Mouse (Mus musculus) intestine, embryonic 15.5 days (tissue): Measurements from ENCODE around the gene Tbccd1. TPM values are rescaled to one million over a fixed set of nuclear protein-coding genes. Genes with fewer than 3 reads are reported as not detected.

Source experiments
- ATAC-seq: fragments of 200-750 bp; cut with Nextera tagmentation; 2 replicates; pipeline ENCODE4 v1.8.0; 2017; ENCODE audit warnings: moderate TSS enrichment, moderate library complexity
- H3K27ac ChIP-seq: fragments of 300-500 bp; sonication (generic); 2 replicates; pipeline ENCODE4 v1.5.1; 2015; ENCODE audit warnings: mild to moderate bottlenecking, inconsistent platforms
- H3K27me3 ChIP-seq: fragments of 300-500 bp; sonication (generic); replicated peaks from 2 replicates; pipeline ENCODE4 v1.6.1; 2015; ENCODE audit warnings: inconsistent platforms
- H3K36me3 ChIP-seq: fragments of 300-500 bp; sonication (generic); 2 replicates; pipeline ENCODE4 v1.6.1; 2015; ENCODE audit warnings: inconsistent platforms
- H3K4me1 ChIP-seq: fragments of 300-500 bp; sonication (generic); replicated peaks from 2 replicates; pipeline ENCODE4 v1.6.1; 2015; ENCODE audit warnings: inconsistent platforms
- H3K4me2 ChIP-seq: fragments of 300-500 bp; sonication (generic); replicated peaks from 2 replicates; pipeline ENCODE4 v1.6.1; 2015; ENCODE audit warnings: mild to moderate bottlenecking, inconsistent platforms
- H3K4me3 ChIP-seq: fragments of 300-500 bp; sonication (generic); replicated peaks from 2 replicates; pipeline ENCODE4 v1.5.1; 2015; ENCODE audit warnings: inconsistent platforms
- H3K9ac ChIP-seq: fragments of 300-500 bp; sonication (generic); 2 replicates; pipeline ENCODE4 v1.6.1; 2015; ENCODE audit warnings: inconsistent platforms
- H3K9me3 ChIP-seq: fragments of 300-500 bp; sonication (generic); 2 replicates; pipeline ENCODE4 v1.6.1; 2016; ENCODE audit warnings: inconsistent platforms
- WGBS: fragments of 180-500 bp; shearing (Covaris S2); methylation state at CpG from one replicate; pipeline ENCODE4 v1.1.7; 2015; 5-methylcytosine and 5-hydroxymethylcytosine counted together
- polyA plus RNA-seq: library from polyadenylated mRNA; unstranded; fragments of >200 nt; fragmentation: Nextera tagmentation; extraction: Ambion mirVana; gene quantifications from 2 replicates; pipeline ENCODE4 v1.2.1, GENCODE M21; 2015

Gene Tbccd1
- 26.2 and 30.7 TPM in 2 replicates for polyA plus RNA-seq

DNA sequence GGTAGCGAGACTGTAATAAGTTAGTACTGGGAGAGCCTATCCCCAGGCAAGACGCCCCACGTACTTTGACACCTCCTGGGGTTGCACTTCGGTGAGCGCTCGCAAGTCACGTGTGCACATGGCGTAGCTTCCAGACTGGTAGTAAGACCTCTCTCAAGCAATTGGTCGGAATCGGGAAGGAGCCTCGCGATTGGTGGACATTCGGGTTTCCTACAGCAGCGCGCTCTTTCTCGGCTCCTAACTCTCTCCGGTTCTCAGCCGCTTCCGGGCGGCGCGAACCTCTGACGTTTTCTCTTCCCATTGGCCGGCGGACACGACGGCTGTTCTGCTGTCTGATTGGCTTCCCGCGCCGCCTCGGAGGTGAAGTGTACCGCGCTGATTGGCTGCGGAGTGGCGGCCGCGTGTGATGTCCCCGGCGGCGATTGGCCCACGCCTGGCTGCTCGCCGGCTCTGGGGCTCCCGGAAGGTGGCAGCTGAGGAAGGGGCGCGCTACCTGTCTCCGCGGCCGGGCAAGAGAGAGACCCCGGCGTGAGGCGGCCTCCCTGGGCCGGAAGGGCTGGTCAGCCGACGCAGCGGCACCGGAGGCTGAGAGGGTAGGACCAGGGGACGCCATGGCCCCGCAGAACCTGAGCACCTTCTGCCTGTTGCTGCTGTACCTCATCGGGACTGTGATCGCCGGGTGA lies at the start of gene Tbccd1, which contains the start of gene Dnajb11:
Tbccd1 (minus strand) TSS at position 239 of the 683 bp plus-strand sequence.
Dnajb11 (plus strand) TSS at position 415 of the 683 bp plus-strand sequence.
- no peaks in the 10 kb centered on the region for H3K9me3 ChIP-seq
- H3K27me3 ChIP-seq, result no peaks in the 10 kb centered on the region
- peak; percentile 99 for ATAC-seq
- peak within 1 kb of the TSS; percentile 80 for H3K4me2 ChIP-seq
- H3K4me1 ChIP-seq, result peaks cover 10% of the 10 kb centered on the region
- peak within 1 kb of the TSS; percentile 89 for H3K9ac ChIP-seq
- peak within 1 kb of the TSS; percentile 99 for H3K4me3 ChIP-seq
- H3K36me3 ChIP-seq, result 0 out of 2 replicates have a peak, but pooled peaks cover 2% of the 10 kb centered on the region
- under 1% methylated on average over 62 of the region's 62 CpGs for WGBS
- peak within 1 kb of the TSS; percentile 89 for H3K27ac ChIP-seq

DNA sequence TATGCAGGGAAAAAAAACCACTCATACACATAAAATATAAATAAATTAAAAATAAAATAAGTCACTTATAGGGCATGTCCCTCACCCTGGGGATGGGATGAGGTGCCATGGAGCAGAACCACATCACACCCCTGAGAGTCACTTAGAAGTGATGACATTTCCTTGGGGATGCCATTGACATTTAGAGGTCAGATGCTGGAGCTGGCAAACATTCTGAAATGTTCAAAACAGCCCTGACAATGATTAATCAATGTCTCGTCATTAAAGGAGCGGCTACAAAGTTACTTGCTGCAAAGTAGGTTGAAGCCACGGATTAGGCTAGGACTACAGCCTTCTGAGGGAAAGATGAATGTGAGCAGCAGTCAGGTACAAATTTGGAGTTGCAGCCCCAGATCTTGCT lies 43.9 kb upstream of the Tbccd1 start:
- no peak overlapping the region for H3K27ac ChIP-seq
- H3K4me2 ChIP-seq, result no peak overlapping the region
- no peak overlapping the region for H3K9ac ChIP-seq
- no peaks in the 10 kb centered on the region for H3K9me3 ChIP-seq
- H3K4me1 ChIP-seq, result no peaks in the 10 kb centered on the region
- H3K27me3 ChIP-seq, result no peaks in the 10 kb centered on the region
- 69% methylated on average over 3 of the region's 3 CpGs for WGBS
- H3K36me3 ChIP-seq, result no peaks in the 10 kb centered on the region
- no peak for ATAC-seq
- no peak overlapping the region for H3K4me3 ChIP-seq

DNA sequence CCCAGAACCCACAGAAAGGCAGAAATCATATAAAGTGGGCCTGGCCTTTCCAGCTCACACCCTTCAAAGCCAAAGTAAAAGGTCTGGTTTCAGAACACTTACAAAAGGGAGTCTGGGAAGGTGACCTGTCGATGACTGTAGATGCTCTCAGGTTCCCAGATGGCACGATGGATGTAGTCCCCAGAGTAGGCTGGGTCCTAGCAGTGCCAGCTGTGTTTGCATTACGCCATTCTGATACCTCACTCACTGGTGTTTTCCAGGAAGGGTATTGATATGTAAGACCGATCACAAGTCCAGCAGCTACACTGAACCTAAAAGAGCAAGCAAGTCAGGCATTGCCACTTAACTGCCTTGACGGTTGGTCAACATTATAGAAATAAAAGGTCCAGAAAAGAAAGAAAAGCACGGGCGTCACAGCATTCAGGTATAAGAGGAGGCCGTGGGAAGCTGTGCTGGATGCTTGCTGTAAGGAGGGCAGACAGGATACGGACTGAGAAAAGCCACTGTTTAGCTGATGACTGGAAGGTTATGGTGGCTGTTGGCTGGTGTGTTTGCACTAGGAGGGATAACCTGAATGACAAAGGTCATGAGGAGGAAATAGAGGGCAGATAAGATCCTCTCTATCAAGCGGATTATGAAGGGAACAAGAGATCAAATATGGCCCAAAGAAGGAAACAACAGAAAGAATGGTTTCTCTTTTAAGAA lies 42.5 kb upstream of the Tbccd1 start:
- H3K27ac ChIP-seq, result no peak overlapping the region
- H3K36me3 ChIP-seq, result no peaks in the 10 kb centered on the region
- H3K4me3 ChIP-seq, result no peak overlapping the region
- H3K4me1 ChIP-seq, result no peaks in the 10 kb centered on the region
- H3K9me3 ChIP-seq, result no peaks in the 10 kb centered on the region
- H3K4me2 ChIP-seq, result no peak overlapping the region
- WGBS, result 71% methylated on average over 10 of the region's 10 CpGs
- no peak overlapping the region for H3K9ac ChIP-seq
- ATAC-seq, result no peak
- no peaks in the 10 kb centered on the region for H3K27me3 ChIP-seq

DNA sequence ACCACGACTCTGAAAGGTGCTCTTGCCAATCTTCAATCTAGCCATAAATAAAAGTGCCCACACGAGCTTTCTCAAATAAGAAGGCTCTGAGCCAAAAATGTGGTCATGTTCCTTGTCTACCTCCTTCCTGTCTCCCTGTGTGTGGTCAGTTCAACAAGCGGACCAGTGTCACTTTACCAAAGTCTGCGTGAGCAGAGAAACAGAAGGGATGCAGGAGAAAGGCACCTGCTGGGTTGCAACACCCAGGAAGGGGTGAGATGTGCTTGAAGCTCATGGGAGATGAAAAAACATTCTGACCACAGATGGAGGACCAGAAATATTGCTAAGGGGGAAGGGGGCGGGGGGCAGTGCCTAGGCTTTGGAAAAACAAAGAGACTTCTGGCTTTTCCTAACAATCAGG lies 41.9 kb upstream of the Tbccd1 start:
- no peaks in the 10 kb centered on the region for H3K36me3 ChIP-seq
- no peak overlapping the region for H3K9ac ChIP-seq
- 62% methylated on average over 5 of the region's 5 CpGs for WGBS
- no peak overlapping the region for H3K27ac ChIP-seq
- H3K9me3 ChIP-seq, result no peaks in the 10 kb centered on the region
- no peaks in the 10 kb centered on the region for H3K4me1 ChIP-seq
- H3K27me3 ChIP-seq, result no peaks in the 10 kb centered on the region
- H3K4me3 ChIP-seq, result no peak overlapping the region
- H3K4me2 ChIP-seq, result no peak overlapping the region
- ATAC-seq, result no peak

DNA sequence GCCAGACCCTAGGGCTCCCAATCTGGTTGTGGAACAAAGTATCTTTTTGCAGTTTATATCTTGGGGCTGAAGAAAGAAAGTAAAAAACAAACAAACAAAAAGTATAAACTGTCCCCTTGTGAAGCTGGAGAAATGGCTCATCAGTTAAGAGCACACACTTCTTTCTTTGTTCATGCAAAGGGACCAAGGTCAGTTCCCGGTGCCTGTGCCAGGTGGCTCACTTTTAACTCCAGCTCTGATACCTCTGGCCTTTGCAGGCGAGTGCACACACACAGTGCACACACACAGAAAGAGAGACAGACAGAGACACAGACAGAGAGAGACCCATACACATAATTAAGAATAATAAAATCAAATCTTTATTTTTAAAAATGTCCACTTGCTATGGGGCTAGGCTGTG lies 39.1 kb upstream of the Tbccd1 start:
- Histone ChIP-seq H3K4me2 (no peak overlapping the region), H3K27me3 (no peaks in the 10 kb centered on the region), H3K36me3 (no peaks in the 10 kb centered on the region), H3K27ac (no peak overlapping the region), H3K9ac (no peak overlapping the region), H3K4me1 (no peaks in the 10 kb centered on the region), H3K4me3 (no peak overlapping the region), H3K9me3 (no peaks in the 10 kb centered on the region)
- ATAC-seq, result no peak
- WGBS, result 59% methylated on average over 2 of the region's 2 CpGs

DNA sequence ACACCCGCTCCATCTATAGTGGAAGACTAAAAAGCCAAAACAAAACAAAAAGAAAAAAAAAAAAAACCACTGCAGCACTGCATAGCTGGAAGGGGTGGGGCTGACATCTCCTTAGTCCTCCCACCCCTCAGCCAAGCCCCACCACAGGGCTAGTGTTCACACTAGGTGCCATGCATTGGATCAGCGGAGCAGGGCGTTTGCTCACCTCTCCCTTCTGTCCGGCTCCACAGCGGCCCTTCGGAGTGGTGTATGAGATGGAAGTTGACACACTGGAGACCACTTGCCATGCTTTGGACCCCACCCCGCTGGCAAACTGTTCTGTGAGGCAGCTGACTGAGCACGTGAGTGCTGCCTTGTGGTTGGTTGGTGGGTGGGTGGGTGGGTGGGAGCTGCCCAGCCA lies 36.6 kb upstream of the Tbccd1 start:
- no peak overlapping the region for H3K4me2 ChIP-seq
- no peaks in the 10 kb centered on the region for H3K36me3 ChIP-seq
- WGBS, result 73% methylated on average over 8 of the region's 8 CpGs
- H3K9ac ChIP-seq, result no peak overlapping the region
- H3K9me3 ChIP-seq, result no peaks in the 10 kb centered on the region
- ATAC-seq, result no peak
- no peaks in the 10 kb centered on the region for H3K27me3 ChIP-seq
- no peaks in the 10 kb centered on the region for H3K4me1 ChIP-seq
- no peak overlapping the region for H3K27ac ChIP-seq
- no peak overlapping the region for H3K4me3 ChIP-seq

DNA sequence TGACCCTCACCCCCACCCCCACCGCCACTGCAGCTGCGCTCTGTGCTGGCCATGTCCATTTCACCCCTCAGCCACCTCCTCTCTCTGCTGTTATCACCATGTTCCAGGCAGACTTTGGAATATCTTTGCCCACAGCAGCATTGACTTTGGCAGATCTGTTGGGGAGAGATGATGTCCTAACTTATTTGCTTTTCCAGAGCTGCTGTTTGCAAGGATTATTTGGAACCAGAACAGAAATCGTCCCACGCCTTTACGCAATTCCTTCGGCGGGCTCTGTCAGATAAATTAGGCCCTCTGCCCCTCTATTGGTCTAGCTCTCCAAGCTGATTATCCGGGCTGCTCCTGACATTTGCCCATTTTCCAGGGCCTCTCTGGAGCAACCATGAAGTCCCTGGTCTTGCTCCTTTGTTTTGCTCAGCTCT lies 34.3 kb upstream of the Tbccd1 start:
- ATAC-seq, result no peak
- Histone ChIP-seq H3K4me1 (no peaks in the 10 kb centered on the region), H3K27ac (no peak overlapping the region), H3K27me3 (no peaks in the 10 kb centered on the region), H3K4me2 (no peak overlapping the region), H3K9me3 (no peaks in the 10 kb centered on the region), H3K36me3 (no peaks in the 10 kb centered on the region), H3K4me3 (no peak overlapping the region), H3K9ac (no peak overlapping the region)
- 87% methylated on average over 8 of the region's 8 CpGs for WGBS

DNA sequence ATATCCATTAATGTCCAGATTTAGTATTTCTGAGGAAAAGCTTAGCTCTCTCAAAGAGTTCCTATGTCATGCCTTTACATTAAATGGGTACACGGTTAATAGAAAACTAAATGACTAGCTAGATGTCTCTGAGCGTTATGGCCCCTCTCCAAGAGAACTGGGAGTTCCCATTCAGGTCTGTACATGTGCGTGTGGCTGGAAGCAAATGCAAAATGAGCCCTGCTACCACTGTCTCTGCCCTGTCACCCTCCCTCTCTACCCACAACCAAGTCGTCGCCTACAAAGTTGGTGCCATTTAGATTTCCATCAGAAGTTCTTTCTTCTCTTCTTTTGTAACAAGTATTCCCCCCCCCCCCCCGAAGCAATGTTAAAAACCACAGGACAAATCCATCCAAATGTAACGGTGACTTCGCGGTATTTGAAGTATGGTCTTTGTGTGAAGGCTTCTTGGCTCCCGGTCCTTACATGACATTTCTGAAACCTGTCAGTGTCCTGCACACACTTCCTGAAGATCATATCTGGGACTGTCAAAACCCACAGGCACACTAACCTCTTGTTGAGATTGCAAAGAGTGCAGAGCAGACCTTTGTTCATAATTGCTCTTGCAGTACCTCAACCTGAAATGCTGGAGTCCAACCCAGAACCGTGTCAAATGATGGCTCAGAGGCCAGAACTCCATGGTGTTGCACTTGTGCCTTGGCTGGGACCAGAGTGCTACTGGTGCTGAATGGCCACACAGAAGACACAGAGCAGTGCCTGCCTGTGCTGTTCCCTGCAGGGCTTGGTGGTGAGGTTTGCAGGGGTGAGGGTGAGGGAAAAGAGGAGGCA lies 33.4 kb upstream of the Tbccd1 start, which contains the start of gene Ahsg:
Ahsg (plus strand) TSS at position 595 of the 828 bp plus-strand sequence.
- no peak within 1 kb of the TSS for H3K9ac ChIP-seq
- no peak for ATAC-seq
- no peaks in the 10 kb centered on the region for H3K9me3 ChIP-seq
- no peaks in the 10 kb centered on the region for H3K27me3 ChIP-seq
- no peaks in the 10 kb centered on the region for H3K4me1 ChIP-seq
- no peak within 1 kb of the TSS for H3K4me3 ChIP-seq
- WGBS, result 80% methylated on average over 11 of the region's 11 CpGs
- no peaks in the 10 kb centered on the region for H3K36me3 ChIP-seq
- H3K27ac ChIP-seq, result no peak within 1 kb of the TSS
- H3K4me2 ChIP-seq, result no peak within 1 kb of the TSS

DNA sequence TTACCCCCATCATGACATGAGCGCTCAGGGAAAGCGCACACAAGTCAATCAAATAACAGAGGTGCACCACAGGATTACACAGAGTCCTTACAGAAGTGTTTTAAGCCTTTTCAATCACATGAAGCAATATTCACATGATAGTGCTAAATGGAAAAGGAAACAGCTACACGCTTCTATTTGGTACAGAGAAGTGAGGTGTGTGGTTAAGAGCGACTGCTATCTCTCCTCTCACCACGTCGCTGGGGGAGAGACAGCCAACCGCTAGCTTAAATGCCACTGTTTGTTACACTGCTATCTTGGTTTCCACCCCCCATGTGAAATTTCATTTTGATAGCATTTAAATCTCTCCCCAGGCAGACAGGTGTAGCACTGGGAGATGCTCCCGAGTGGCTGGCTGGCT lies 32.2 kb upstream of the Tbccd1 start:
- no peak overlapping the region for H3K9ac ChIP-seq
- H3K36me3 ChIP-seq, result no peaks in the 10 kb centered on the region
- no peak overlapping the region for H3K27ac ChIP-seq
- H3K4me1 ChIP-seq, result no peaks in the 10 kb centered on the region
- H3K4me2 ChIP-seq, result no peak overlapping the region
- H3K27me3 ChIP-seq, result no peaks in the 10 kb centered on the region
- WGBS, result 85% methylated on average over 8 of the region's 8 CpGs
- ATAC-seq, result no peak
- no peaks in the 10 kb centered on the region for H3K9me3 ChIP-seq
- no peak overlapping the region for H3K4me3 ChIP-seq

DNA sequence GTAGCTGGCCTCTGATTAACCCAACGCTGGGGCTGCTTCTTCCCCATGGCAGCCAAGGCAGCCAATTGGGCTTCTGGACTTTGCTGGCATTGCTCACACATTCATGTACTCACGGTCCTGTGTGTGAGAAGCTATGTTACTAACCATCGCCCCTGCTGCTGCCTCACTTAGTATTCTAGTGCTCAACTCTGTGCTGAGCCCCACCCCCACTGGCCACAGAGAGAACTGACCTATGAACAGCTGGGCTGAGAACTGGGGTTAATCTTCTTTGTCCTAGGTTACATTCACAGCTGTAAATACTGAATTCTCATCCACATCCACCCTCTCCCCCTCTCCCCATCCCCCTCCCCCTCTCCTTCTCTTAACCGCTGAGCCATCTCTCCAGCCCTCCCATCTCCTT lies 31.4 kb upstream of the Tbccd1 start:
- WGBS, result 77% methylated on average over 4 of the region's 4 CpGs
- no peak for ATAC-seq
- H3K4me2 ChIP-seq, result no peak overlapping the region
- H3K9me3 ChIP-seq, result no peaks in the 10 kb centered on the region
- no peaks in the 10 kb centered on the region for H3K4me1 ChIP-seq
- H3K36me3 ChIP-seq, result no peaks in the 10 kb centered on the region
- no peak overlapping the region for H3K27ac ChIP-seq
- H3K4me3 ChIP-seq, result no peak overlapping the region
- H3K27me3 ChIP-seq, result no peaks in the 10 kb centered on the region
- no peak overlapping the region for H3K9ac ChIP-seq

DNA sequence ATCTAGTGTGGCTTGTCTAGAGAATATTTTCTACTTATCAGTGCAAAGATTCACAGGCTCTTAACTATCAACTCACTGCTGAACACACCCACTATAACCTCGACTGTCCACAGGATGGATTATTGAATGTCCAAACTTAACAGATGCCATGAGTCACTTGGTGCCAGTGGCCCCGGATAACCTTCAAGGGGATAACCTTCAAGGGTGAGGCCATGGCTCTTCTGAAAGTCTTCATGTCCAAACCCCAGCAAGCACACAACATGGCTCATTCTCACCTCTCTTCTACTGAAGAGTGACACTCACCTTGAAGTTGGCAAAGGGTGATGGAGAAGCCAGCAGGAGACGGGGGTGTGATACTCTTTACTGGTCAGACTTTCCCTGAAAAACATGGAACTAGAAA lies 29.3 kb upstream of the Tbccd1 start:
- H3K4me2 ChIP-seq, result no peak overlapping the region
- no peaks in the 10 kb centered on the region for H3K27me3 ChIP-seq
- H3K4me1 ChIP-seq, result no peaks in the 10 kb centered on the region
- H3K36me3 ChIP-seq, result no peaks in the 10 kb centered on the region
- 66% methylated on average over 3 of the region's 3 CpGs for WGBS
- ATAC-seq, result no peak
- no peaks in the 10 kb centered on the region for H3K9me3 ChIP-seq
- H3K4me3 ChIP-seq, result no peak overlapping the region
- no peak overlapping the region for H3K27ac ChIP-seq
- H3K9ac ChIP-seq, result no peak overlapping the region

DNA sequence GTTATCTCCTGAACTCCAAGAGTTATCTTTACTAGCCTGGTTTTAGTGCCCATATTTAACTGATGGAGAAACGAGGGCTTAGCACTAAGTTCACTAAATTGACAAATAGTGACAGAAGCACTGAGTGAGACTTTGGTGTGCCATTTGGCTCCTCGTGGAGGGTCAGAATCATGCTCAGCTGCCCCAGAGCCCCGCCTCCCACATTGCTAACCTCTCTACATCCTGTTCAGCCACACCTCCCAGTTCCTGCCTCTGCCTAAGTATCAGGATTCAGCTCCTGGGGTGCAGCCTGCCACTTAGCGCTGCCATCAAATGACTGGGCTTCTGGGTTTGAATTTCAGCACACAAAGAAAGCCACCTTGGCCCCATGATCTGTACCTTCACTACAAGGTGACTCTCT lies 27.9 kb upstream of the Tbccd1 start:
- Histone ChIP-seq H3K4me3 (no peak overlapping the region), H3K27me3 (no peaks in the 10 kb centered on the region), H3K4me2 (no peak overlapping the region), H3K9me3 (no peaks in the 10 kb centered on the region), H3K9ac (no peak overlapping the region), H3K4me1 (no peaks in the 10 kb centered on the region), H3K36me3 (no peaks in the 10 kb centered on the region), H3K27ac (no peak overlapping the region)
- ATAC-seq, result no peak
- 21% methylated on average over 4 of the region's 4 CpGs for WGBS
